Mouse (Mus musculus): Measurements from ENCODE around the gene Lamtor4. TPM values are rescaled to one million over a fixed set of nuclear protein-coding genes. Genes with fewer than 3 reads are reported as not detected.
A peak's percentile ranks its signal among the peaks of the same experiment; 100 is the strongest.

Gene Lamtor4
- polyA plus RNA-seq, 1 experiment from 2014 or later: 78.6 TPM

- no peak for ATAC-seq (replicated peaks; ENCODE audit: insufficient number of reproducible peaks, insufficient read depth, low FRiP score, low read depth)
- no peaks in the 10 kb centered on the region for H3K36me3 ChIP-seq
- 38% methylated on average over 41 of the region's 41 CpGs for WGBS
- H3K27ac ChIP-seq: no peak overlapping the region
- peaks cover 34% of the 10 kb centered on the region for H3K27me3 ChIP-seq
- peaks cover 22% of the 10 kb centered on the region for H3K4me1 ChIP-seq (replicated peaks)
- H3K9me3 ChIP-seq (replicated peaks): no peaks in the 10 kb centered on the region
- peak overlapping the region; percentile 60 for H3K4me2 ChIP-seq
- peak overlapping the region; percentile 38; the same call in 1 of the 2 replicates for H3K9ac ChIP-seq
- peak overlapping the region; percentile 32 for H3K4me3 ChIP-seq
These were observed 20.2 kb downstream of the Lamtor4 start for GRCm38 (mm10) chr5:138275216-138276050.

- Histone ChIP-seq H3K9me3 (replicated peaks) (no peaks in the 10 kb centered on the region), H3K27ac (no peak overlapping the region), H3K4me3 (no peak overlapping the region), H3K4me1 (replicated peaks) (peaks cover 21% of the 10 kb centered on the region), H3K4me2 (no peak overlapping the region), H3K36me3 (no peaks in the 10 kb centered on the region), H3K27me3 (peaks cover 12% of the 10 kb centered on the region; the same call in 1 of the 2 replicates), H3K9ac (no peak overlapping the region)
- 87% methylated on average over 7 of the region's 7 CpGs for WGBS
- no peak for ATAC-seq (replicated peaks; ENCODE audit: insufficient number of reproducible peaks, insufficient read depth, low FRiP score, low read depth)
These were observed 22.7 kb downstream of the Lamtor4 start for GRCm38 (mm10) chr5:138277994-138278393.

DNA sequence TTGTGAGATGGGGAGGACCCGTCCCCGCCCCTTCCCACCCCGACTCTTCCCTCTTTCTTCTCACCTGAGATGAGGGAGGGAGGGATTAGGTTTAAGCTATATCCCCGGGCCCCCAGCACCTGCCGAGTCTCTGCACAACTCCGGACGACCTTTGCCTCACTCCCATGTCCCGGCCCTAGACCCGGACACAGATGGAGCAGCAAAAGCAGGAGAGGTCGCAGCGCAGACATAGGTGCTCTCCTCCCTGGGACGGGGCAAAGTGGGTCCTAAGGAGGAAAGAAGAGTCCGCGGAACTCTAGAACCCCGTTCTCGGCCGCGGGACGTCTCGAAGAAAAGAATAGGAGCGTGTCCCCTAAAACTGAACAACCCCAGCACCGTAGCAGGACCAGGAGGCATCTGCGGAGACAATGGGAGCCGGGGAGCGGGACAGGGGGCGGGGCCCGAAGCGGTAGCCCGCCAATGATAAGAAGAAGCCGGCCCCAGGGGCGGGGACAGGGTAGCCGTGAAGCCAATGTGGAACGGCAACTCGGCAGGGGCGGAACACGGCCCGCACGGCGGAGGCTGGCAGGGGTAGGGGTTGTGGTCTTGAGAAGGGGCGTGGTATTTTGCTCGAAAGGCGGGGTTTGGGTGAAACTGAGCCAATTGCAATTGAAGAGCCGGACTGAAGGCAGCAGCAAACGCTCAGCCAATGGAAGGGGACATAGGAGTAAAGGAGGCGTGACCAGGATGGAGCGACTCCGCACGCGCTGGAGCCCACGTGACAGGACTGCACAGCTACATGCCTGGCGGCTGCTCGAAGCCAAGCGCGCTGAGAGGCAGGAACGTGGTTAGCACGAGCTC, 24.5 kb downstream of the Lamtor4 start, which contains the start of the genes Gm43720, Gpc2 and Stag3:
Gene Gm43720 (minus strand): TSS at position 374 of the 840 bp plus-strand sequence.
Gene Gpc2 (minus strand): TSS at position 421 of the 840 bp plus-strand sequence.
Gene Stag3 (plus strand): TSS at position 656 of the 840 bp plus-strand sequence.
- WGBS: 1% methylated on average over 56 of the region's 56 CpGs
- no peak within 1 kb of the TSS for H3K27ac ChIP-seq
- H3K36me3 ChIP-seq: no peaks in the 10 kb centered on the region
- ATAC-seq (replicated peaks; ENCODE audit: insufficient number of reproducible peaks, insufficient read depth, low FRiP score, low read depth): peak; percentile 98
- peaks cover 21% of the 10 kb centered on the region for H3K4me1 ChIP-seq (replicated peaks)
- no peaks in the 10 kb centered on the region for H3K27me3 ChIP-seq
- no peaks in the 10 kb centered on the region for H3K9me3 ChIP-seq (replicated peaks)
- peak within 1 kb of the TSS; percentile 58 for H3K9ac ChIP-seq
- H3K4me2 ChIP-seq: peak within 1 kb of the TSS; percentile 89
- peak within 1 kb of the TSS; percentile 61 for H3K4me3 ChIP-seq

DNA sequence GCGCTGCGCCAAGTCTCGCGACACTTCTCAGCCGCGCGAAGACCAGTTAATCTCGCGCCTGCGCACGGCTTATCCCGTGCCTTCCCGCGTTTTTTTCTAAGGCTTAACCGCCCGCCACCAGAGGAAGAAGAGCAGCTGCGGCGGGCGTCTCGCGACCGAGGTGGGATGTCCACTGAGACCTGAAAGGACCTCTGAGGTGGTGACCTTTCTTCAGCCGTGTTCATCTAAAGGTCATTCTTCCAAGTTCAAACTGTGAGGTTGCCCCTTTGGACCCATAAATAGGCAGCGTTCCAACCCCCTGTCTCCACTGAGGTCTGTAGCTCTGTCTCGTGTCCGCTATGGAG, 25.1 kb downstream of the Lamtor4 start:
- Histone ChIP-seq H3K36me3 (no peaks in the 10 kb centered on the region), H3K27ac (no peak overlapping the region), H3K4me1 (replicated peaks) (peaks cover 18% of the 10 kb centered on the region), H3K4me2 (peak overlapping the region; percentile 89), H3K9ac (no peak overlapping the region), H3K9me3 (replicated peaks) (no peaks in the 10 kb centered on the region), H3K27me3 (no peaks in the 10 kb centered on the region), H3K4me3 (peak overlapping the region; percentile 61)
- no peak for ATAC-seq (replicated peaks; ENCODE audit: insufficient number of reproducible peaks, insufficient read depth, low FRiP score, low read depth)
- 22% methylated on average over 26 of the region's 26 CpGs for WGBS

DNA sequence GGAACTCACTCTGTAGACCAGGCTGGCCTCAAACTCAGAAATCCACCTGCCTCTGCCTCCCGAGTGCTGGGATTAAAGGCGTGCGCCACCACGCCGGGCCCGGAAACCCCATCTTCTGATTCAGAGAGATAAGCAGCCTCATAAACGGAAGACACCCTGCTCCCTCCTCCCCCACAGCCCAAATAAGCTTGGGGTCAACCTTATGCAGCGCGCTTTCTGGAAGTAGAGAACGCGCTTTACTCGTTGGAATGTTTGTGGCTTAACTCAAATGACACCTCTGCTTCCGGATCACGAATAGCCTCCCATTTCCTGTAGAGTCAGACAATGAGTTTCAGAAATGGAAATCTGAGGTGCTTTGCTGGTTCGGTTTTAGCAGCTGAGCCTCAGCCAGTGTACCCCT, 25.5 kb downstream of the Lamtor4 start:
- H3K4me3 ChIP-seq: no peak overlapping the region
- no peaks in the 10 kb centered on the region for H3K27me3 ChIP-seq
- no peak for ATAC-seq (replicated peaks; ENCODE audit: insufficient number of reproducible peaks, insufficient read depth, low FRiP score, low read depth)
- no peaks in the 10 kb centered on the region for H3K9me3 ChIP-seq (replicated peaks)
- no peak overlapping the region for H3K27ac ChIP-seq
- H3K9ac ChIP-seq: no peak overlapping the region
- 85% methylated on average over 15 of the region's 15 CpGs for WGBS
- H3K4me1 ChIP-seq (replicated peaks): peaks cover 14% of the 10 kb centered on the region
- H3K4me2 ChIP-seq: no peak overlapping the region
- no peaks in the 10 kb centered on the region for H3K36me3 ChIP-seq

GRCm38 (mm10) chr5:138281798-138282197, 26.5 kb downstream of the Lamtor4 start:
- H3K4me1 ChIP-seq (replicated peaks): peaks cover 13% of the 10 kb centered on the region
- no peak overlapping the region for H3K4me2 ChIP-seq
- no peak overlapping the region for H3K9ac ChIP-seq
- no peaks in the 10 kb centered on the region for H3K36me3 ChIP-seq
- H3K27me3 ChIP-seq: no peaks in the 10 kb centered on the region
- 65% methylated on average over 2 of the region's 2 CpGs for WGBS
- no peak overlapping the region for H3K4me3 ChIP-seq
- no peak overlapping the region for H3K27ac ChIP-seq
- ATAC-seq (replicated peaks; ENCODE audit: insufficient number of reproducible peaks, insufficient read depth, low FRiP score, low read depth): no peak
- no peaks in the 10 kb centered on the region for H3K9me3 ChIP-seq (replicated peaks)

- no peaks in the 10 kb centered on the region for H3K36me3 ChIP-seq
- 57% methylated on average over 1 of the region's 1 CpGs for WGBS
- peaks cover 13% of the 10 kb centered on the region for H3K4me1 ChIP-seq (replicated peaks)
These were observed 28.3 kb downstream of the Lamtor4 start for GRCm38 (mm10) chr5:138283540-138283939.

GRCm38 (mm10) chr5:138287861-138288260, 32.6 kb downstream of the Lamtor4 start:
- Histone ChIP-seq H3K36me3 (no peaks in the 10 kb centered on the region), H3K4me3 (no peak overlapping the region), H3K4me2 (no peak overlapping the region), H3K4me1 (replicated peaks) (no peaks in the 10 kb centered on the region), H3K27me3 (no peaks in the 10 kb centered on the region), H3K27ac (no peak overlapping the region), H3K9me3 (replicated peaks) (no peaks in the 10 kb centered on the region), H3K9ac (no peak overlapping the region)
- no peak for ATAC-seq (replicated peaks; ENCODE audit: insufficient number of reproducible peaks, insufficient read depth, low FRiP score, low read depth)
- WGBS: 68% methylated on average over 3 of the region's 3 CpGs

More at GRCm38 (mm10) chr5:138283540-138283939, 28.3 kb downstream of the Lamtor4 start:
- no peak for ATAC-seq (replicated peaks; ENCODE audit: insufficient number of reproducible peaks, insufficient read depth, low FRiP score, low read depth)
- Histone ChIP-seq H3K27ac (no peak overlapping the region), H3K4me2 (no peak overlapping the region), H3K4me3 (no peak overlapping the region), H3K9me3 (replicated peaks) (no peaks in the 10 kb centered on the region), H3K27me3 (no peaks in the 10 kb centered on the region), H3K9ac (no peak overlapping the region)

- Histone ChIP-seq H3K27me3 (no peaks in the 10 kb centered on the region), H3K9me3 (replicated peaks) (no peaks in the 10 kb centered on the region), H3K27ac (no peak overlapping the region), H3K4me1 (replicated peaks) (no peaks in the 10 kb centered on the region), H3K36me3 (no peaks in the 10 kb centered on the region), H3K9ac (no peak overlapping the region), H3K4me3 (no peak overlapping the region), H3K4me2 (no peak overlapping the region)
- ATAC-seq (replicated peaks; ENCODE audit: insufficient number of reproducible peaks, insufficient read depth, low FRiP score, low read depth): no peak
- 64% methylated on average over 1 of the region's 1 CpGs for WGBS
These were observed 36.4 kb downstream of the Lamtor4 start for GRCm38 (mm10) chr5:138291638-138292037.

GRCm38 (mm10) chr5:138294158-138294557, 38.9 kb downstream of the Lamtor4 start:
- no peaks in the 10 kb centered on the region for H3K27me3 ChIP-seq
- H3K36me3 ChIP-seq: no peaks in the 10 kb centered on the region
- H3K9ac ChIP-seq: no peak overlapping the region
- no peak overlapping the region for H3K27ac ChIP-seq
- H3K9me3 ChIP-seq (replicated peaks): no peaks in the 10 kb centered on the region
- no peaks in the 10 kb centered on the region for H3K4me1 ChIP-seq (replicated peaks)
- no peak overlapping the region for H3K4me2 ChIP-seq
- H3K4me3 ChIP-seq: no peak overlapping the region
- no peak for ATAC-seq (replicated peaks; ENCODE audit: insufficient number of reproducible peaks, insufficient read depth, low FRiP score, low read depth)

DNA sequence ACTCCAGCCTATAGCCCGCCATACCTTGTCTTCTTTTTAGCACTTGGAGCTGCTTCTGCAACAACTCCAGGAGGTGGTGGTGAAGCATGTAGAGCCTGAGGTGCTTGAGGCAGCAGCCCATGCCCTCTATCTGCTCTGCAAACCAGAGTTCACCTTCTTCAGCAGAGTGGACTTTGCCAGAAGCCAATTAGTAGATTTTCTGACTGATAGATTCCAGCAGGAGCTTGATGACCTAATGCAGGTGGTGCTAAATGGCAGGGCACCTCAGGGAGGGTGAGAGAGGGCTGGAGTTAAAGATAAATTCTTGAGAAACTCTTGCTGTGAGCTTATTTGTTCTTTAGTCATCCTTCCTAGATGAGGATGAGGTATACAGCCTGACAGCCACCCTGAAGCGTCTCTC, 44.3 kb downstream of the Lamtor4 start:
- Histone ChIP-seq H3K4me3 (no peak overlapping the region), H3K27me3 (no peaks in the 10 kb centered on the region), H3K9ac (no peak overlapping the region), H3K27ac (no peak overlapping the region), H3K36me3 (no peaks in the 10 kb centered on the region), H3K4me2 (no peak overlapping the region), H3K4me1 (replicated peaks) (no peaks in the 10 kb centered on the region), H3K9me3 (replicated peaks) (no peaks in the 10 kb centered on the region)
- ATAC-seq (replicated peaks; ENCODE audit: insufficient number of reproducible peaks, insufficient read depth, low FRiP score, low read depth): no peak
- 65% methylated on average over 2 of the region's 2 CpGs for WGBS
